Mouse (Mus musculus): ENCODE results near the gene Eomes.

GRCm38 (mm10) chr9:118487636-118488035, 9.6 kb downstream of the Eomes start:
- TF ChIP-seq POLR2A (IDR thresholded peaks at IDR 0.05; ENCODE audit: borderline replicate concordance, control insufficient read depth, low read depth, low read length) = no peak
- no peak for TF ChIP-seq CTCF (IDR thresholded peaks at IDR 0.05; ENCODE audit: control insufficient read depth, insufficient read depth, low read length)

All from bone marrow, adult 2 months (tissue).